Mouse (Mus musculus) retina, postnatal 7 days (tissue): ENCODE data around the gene Rnf183.

Experiments
- DNase-seq: peaks from one replicate; pipeline ENCODE4 v3.0.0-alpha.2; 2012; ENCODE audit warnings: low read depth, low spot score

The Rnf183 gene

DNA sequence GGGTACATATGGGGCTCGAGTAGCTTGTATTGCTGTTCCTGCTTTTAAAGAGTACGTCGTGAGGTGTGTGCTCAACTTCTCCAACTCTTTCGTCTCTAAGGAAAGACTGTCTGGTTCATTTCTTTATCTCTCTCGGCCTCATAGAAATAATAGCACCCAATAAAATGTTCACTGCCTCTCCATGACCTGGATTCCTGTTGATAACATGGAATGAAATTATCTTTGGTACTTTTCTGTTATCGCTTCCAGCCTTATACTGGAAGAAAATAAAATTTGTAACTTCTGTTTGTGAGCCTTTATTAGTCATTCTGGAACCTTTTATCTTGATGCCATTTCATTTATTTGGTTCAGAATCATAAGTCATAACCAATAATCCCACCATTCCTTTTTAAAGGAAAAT, 51.8 kb downstream of the Rnf183 start:
- no peak for DNase-seq

DNA sequence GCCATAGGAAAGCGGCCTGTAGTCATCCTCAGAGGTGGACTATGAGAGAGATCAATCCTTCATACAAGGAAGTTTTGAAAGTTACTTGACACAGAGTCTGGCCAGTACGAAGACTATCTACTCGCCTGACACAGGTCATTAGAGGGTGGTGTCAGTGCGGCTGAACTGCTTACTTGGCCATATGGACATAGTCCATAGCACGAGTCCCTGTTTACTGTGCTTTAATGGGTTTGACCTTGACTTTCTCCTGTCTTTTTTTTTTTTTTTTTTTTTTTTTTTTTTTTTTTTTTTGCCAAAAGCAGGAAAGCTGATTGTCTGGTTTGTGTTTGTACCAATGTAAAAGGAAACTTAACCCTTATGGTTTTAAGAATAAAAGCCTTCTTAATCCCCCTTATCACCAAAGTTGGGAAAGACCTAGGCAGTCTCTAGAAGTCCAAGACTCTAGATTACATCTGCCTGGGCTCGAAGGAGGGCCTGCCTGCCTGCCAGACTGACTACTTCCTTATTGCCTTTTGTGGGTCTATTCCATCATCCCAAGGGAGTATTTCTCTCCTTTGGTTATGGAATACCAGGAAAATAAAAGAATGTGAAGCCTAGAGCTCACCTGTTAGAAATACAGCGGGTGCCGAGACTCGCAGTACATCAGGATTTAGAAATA, 55.2 kb downstream of the Rnf183 start:
- DNase-seq: no peak
